Mouse (Mus musculus) thymus, postnatal 14 days (tissue): Measurements from ENCODE around the gene Gsto1.

Source experiments
- DNase-seq: peaks from one replicate; pipeline ENCODE4 v3.0.0; 2021

Gsto1 gene

GRCm38 (mm10) chr19:47857957-47858942 lies 3.5 kb downstream of the Gsto1 start:
- no peak for DNase-seq

GRCm38 (mm10) chr19:47859180-47859579 lies 4.4 kb downstream of the Gsto1 start:
- no peak for DNase-seq

- no peak for DNase-seq
Observed at GRCm38 (mm10) chr19:47862581-47862980, 7.8 kb downstream of the Gsto1 start.

GRCm38 (mm10) chr19:47864051-47864450 lies 9.3 kb downstream of the Gsto1 start:
- DNase-seq = no peak

GRCm38 (mm10) chr19:47864721-47865120 lies 10.0 kb downstream of the Gsto1 start:
- no peak for DNase-seq

- DNase-seq = peak; percentile 96
Observed at GRCm38 (mm10) chr19:47865353-47865947, 10.7 kb downstream of the Gsto1 start, which contains the start of gene Gsto2. TSS of gene Gsto2 (plus strand) at chr19:47865534.

GRCm38 (mm10) chr19:47867628-47868175 lies 12.9 kb downstream of the Gsto1 start:
- DNase-seq = no peak

GRCm38 (mm10) chr19:47868951-47869350 lies 14.2 kb downstream of the Gsto1 start:
- no peak for DNase-seq

GRCm38 (mm10) chr19:47869516-47869915 lies 14.7 kb downstream of the Gsto1 start:
- DNase-seq = no peak

GRCm38 (mm10) chr19:47870102-47870666 lies 15.4 kb downstream of the Gsto1 start:
- no peak for DNase-seq

- peak; percentile 27 for DNase-seq
Observed at GRCm38 (mm10) chr19:47871515-47871914, 16.7 kb downstream of the Gsto1 start.

- DNase-seq = no peak
Observed at GRCm38 (mm10) chr19:47876252-47876651, 21.5 kb downstream of the Gsto1 start.

- no peak for DNase-seq
Observed at GRCm38 (mm10) chr19:47881538-47881937, 26.8 kb downstream of the Gsto1 start.

- DNase-seq = peak; percentile 87
Observed at GRCm38 (mm10) chr19:47882151-47882881, 27.5 kb downstream of the Gsto1 start.

GRCm38 (mm10) chr19:47882882-47883254 lies 28.1 kb downstream of the Gsto1 start:
- DNase-seq = no peak

- no peak for DNase-seq
Observed at GRCm38 (mm10) chr19:47884296-47885085, 29.7 kb downstream of the Gsto1 start.

GRCm38 (mm10) chr19:47885191-47885743 lies 30.5 kb downstream of the Gsto1 start:
- DNase-seq = no peak

- no peak for DNase-seq
Observed at GRCm38 (mm10) chr19:47885886-47886285, 31.1 kb downstream of the Gsto1 start.

- DNase-seq = no peak
Observed at GRCm38 (mm10) chr19:47886617-47887016, 31.8 kb downstream of the Gsto1 start.

GRCm38 (mm10) chr19:47887417-47887816 lies 32.6 kb downstream of the Gsto1 start:
- DNase-seq = peak; percentile 69

GRCm38 (mm10) chr19:47888037-47888436 lies 33.3 kb downstream of the Gsto1 start:
- DNase-seq = no peak
